Mouse (Mus musculus): Measurements from ENCODE around the gene Dnajc3. TPM values are rescaled to one million over a fixed set of nuclear protein-coding genes. Genes with fewer than 3 reads are reported as not detected.

The Dnajc3 gene
- polyA plus RNA-seq, 1 experiment from 2014 or later: 29.3 TPM

DNA sequence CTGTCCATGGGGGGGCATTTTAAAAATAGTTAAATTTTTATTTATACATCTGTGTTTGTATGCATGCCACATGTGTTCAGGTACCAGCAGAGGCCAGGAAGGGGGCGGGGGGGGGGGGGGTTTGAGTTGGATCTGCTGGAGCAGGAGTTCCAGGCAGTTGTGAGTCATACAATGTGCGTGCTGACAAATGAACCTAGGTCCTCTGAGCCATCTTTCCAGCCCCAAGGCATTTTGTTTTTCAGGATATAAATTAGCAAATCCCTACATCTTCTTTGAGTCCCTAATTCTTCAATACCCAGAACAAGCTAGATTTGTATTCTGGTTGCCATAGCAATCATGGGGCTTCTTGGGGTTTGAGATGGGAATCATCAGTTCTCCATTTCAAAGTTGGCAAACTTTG, 6.6 kb upstream of the Dnajc3 start:
- no peak for DNase-seq
- H3K9ac ChIP-seq: no peak overlapping the region
- no peaks in the 10 kb centered on the region for H3K36me3 ChIP-seq
- peaks cover 13% of the 10 kb centered on the region; the same call in 1 of the 2 replicates for H3K4me1 ChIP-seq (replicated peaks)
- H3K27ac ChIP-seq: no peak overlapping the region
- no peak overlapping the region for H3K4me3 ChIP-seq (replicated peaks)
- no peak overlapping the region for H3K4me2 ChIP-seq
- no peak for ATAC-seq (ENCODE audit: low read depth)
- peaks cover 19% of the 10 kb centered on the region for H3K27me3 ChIP-seq
- no peaks in the 10 kb centered on the region for H3K9me3 ChIP-seq (replicated peaks)
- WGBS (ENCODE audit: insufficient replicate concordance): 53% methylated on average over 1 of the region's 2 CpGs

DNA sequence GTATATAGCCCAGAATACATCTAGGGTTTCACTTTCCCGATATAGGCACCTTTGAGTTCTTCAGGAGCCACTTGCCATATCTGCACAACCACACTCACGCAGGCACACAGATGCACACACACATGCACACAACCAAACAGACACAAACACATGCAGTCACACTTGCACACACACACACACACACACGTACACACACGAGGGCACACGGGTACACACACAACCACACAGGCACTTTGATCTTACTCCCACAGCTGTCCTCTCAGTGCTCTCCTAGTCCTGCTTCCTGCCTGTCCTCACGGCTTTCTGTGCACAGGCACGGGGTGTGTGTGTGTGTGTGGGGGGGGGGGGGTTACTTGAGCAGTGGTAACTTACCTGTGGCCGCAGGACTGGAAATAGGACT, 4.8 kb upstream of the Dnajc3 start:
- Histone ChIP-seq H3K36me3 (no peaks in the 10 kb centered on the region), H3K9me3 (replicated peaks) (no peaks in the 10 kb centered on the region), H3K27me3 (0 out of 2 replicates have a peak, but pooled peaks cover 5% of the 10 kb centered on the region), H3K4me2 (no peak overlapping the region), H3K4me1 (replicated peaks) (peaks cover 24% of the 10 kb centered on the region), H3K27ac (no peak overlapping the region), H3K4me3 (replicated peaks) (no peak overlapping the region), H3K9ac (no peak overlapping the region)
- WGBS (ENCODE audit: insufficient replicate concordance): 66% methylated on average over 8 of the region's 8 CpGs
- DNase-seq (no peak), ATAC-seq (ENCODE audit: low read depth) (no peak)

DNA sequence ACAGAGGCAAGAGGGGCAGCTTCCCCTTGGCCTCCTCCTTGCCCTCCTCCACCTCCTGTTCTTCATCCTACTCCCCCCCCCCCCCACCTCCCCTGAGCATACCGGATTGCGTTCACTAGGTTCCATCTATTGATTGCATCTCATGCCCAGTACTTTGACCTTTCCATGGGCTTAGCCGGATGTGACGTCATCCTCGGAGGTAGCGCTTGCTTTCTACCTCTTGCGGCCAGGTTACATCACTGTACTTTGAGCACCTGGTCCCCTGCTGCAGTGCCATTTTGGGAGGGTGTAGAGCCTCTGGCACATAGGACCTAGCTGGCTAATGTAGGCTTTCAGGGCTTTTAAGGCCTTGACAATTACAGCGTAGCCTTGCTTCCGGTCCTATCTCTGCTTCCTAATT, 3.1 kb upstream of the Dnajc3 start:
- H3K4me1 ChIP-seq (replicated peaks): peaks cover 37% of the 10 kb centered on the region
- H3K4me2 ChIP-seq: no peak overlapping the region
- no peaks in the 10 kb centered on the region for H3K9me3 ChIP-seq (replicated peaks)
- DNase-seq (no peak), ATAC-seq (ENCODE audit: low read depth) (no peak)
- H3K36me3 ChIP-seq: no peaks in the 10 kb centered on the region
- no peak overlapping the region for H3K4me3 ChIP-seq (replicated peaks)
- WGBS (ENCODE audit: insufficient replicate concordance): 79% methylated on average over 9 of the region's 9 CpGs
- 0 out of 2 replicates have a peak, but pooled peaks cover 5% of the 10 kb centered on the region for H3K27me3 ChIP-seq
- H3K27ac ChIP-seq: no peak overlapping the region
- no peak overlapping the region for H3K9ac ChIP-seq

DNA sequence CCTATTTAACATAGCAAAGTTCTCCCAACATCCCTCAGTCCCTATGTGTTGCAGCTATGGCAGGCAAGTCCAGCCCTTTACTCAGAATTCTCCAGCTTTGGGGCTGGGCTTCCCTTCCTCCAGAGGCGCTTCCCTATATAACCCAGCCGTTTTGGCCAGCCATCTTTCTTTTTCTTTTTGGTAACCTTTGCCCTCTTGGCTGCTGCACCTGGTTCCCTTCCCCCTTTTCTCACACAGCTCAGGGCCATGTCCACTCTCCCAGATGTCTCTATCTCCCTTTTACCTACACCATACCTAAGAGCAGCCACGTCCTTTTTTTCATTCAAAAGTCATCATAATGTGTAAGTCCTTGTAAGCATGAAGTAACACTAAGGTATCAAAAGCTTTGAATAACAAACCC, 1.5 kb upstream of the Dnajc3 start:
- Histone ChIP-seq H3K9ac (no peak overlapping the region), H3K36me3 (no peaks in the 10 kb centered on the region), H3K4me1 (replicated peaks) (peaks cover 52% of the 10 kb centered on the region), H3K9me3 (replicated peaks) (no peaks in the 10 kb centered on the region), H3K4me3 (replicated peaks) (no peak overlapping the region), H3K27ac (no peak overlapping the region), H3K4me2 (peak overlapping the region; percentile 94), H3K27me3 (0 out of 2 replicates have a peak, but pooled peaks cover 5% of the 10 kb centered on the region)
- DNase-seq (no peak), ATAC-seq (ENCODE audit: low read depth) (no peak)
- 53% methylated on average over 3 of the region's 3 CpGs for WGBS (ENCODE audit: insufficient replicate concordance)

DNA sequence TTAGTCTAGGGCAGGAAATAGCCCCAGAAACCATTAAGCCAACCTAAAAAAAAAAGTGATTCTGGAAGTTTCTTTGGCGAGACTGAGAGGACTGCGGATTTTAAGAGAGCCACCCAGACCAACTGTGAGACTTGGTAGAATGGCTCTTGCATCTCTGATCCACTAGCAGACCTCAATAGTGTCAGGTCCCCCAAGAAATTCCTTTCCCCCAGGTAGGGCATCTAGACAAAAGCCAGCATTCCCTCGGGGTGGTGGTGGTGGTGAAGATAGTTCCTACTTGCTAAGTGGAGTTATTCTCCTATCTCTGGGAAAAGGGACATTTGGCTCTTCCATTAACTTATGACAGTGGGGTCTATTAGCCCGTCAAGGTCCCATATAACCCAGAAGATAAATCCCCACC, 824 bp upstream of the Dnajc3 start:
- Histone ChIP-seq H3K27me3 (no peaks in the 10 kb centered on the region), H3K9ac (peak overlapping the region; percentile 84), H3K27ac (peak overlapping the region; percentile 84), H3K4me3 (replicated peaks) (peak overlapping the region; percentile 98), H3K4me1 (replicated peaks) (peaks cover 56% of the 10 kb centered on the region), H3K9me3 (replicated peaks) (no peaks in the 10 kb centered on the region), H3K4me2 (peak overlapping the region; percentile 94), H3K36me3 (no peaks in the 10 kb centered on the region)
- ATAC-seq (ENCODE audit: low read depth): no peak
- 29% methylated on average over 4 of the region's 4 CpGs for WGBS (ENCODE audit: insufficient replicate concordance)
- DNase-seq: no peak

DNA sequence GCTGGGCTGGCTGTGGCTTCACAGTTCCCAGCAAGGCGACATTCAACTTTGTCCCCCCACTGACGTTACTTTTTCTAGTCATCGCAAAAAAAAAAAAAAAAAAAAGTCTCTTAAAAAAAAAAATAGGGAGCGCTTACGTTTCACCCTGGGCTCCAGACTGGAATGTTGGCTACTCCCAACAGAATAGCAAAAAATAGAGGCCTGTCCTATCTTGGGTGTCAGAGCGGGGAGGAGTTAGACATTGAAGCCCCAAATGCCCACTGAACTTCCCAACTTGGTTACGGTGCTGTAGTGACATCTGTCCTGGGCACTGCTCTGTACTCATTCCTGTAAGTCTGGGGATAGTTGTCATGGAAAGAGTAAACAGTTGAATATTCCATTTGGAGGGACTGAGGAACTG, 775 bp downstream of the Dnajc3 start:
- ATAC-seq (ENCODE audit: low read depth) (no peak), DNase-seq (no peak)
- WGBS (ENCODE audit: insufficient replicate concordance): 2% methylated on average over 7 of the region's 7 CpGs
- H3K9me3 ChIP-seq (replicated peaks): no peaks in the 10 kb centered on the region
- H3K9ac ChIP-seq: peak overlapping the region; percentile 99
- peaks cover 62% of the 10 kb centered on the region for H3K4me1 ChIP-seq (replicated peaks)
- H3K27me3 ChIP-seq: no peaks in the 10 kb centered on the region
- H3K27ac ChIP-seq: peak overlapping the region; percentile 91
- H3K4me2 ChIP-seq: peak overlapping the region; percentile 92
- no peaks in the 10 kb centered on the region for H3K36me3 ChIP-seq
- peak overlapping the region; percentile 98 for H3K4me3 ChIP-seq (replicated peaks)

DNA sequence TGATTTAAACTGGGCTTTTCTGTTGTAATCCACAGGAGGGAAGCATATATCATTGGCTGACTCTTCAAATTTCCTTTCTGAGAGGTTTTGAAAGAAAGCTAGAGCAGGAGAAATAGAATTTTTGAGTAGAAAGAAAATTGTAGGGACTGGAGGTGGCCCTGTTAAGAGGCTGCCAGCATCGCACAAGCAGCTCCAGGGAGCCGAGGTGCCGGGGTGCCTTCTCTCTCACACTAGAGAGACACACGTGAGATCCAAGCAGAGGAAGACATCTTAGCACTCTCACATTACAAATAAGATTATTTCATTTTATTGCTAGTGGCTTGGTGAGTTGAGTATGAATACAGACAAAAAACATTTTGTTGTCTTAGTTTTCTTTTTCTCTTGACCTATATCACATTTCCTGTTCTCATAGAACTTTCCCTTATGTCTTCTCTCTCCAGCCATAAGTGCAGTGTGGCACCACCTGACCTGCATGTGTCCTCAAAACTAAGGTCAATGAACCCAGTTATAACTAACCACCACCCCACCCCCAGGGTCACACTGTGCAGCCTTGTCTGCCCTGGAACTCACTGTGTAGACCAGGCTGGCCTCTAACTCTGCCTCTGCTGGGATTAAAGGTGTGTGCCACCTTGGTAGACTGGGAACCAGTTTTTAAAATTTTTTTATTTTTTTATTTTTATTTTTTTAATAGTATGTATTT, 3.2 kb downstream of the Dnajc3 start:
- ATAC-seq (ENCODE audit: low read depth): no peak
- H3K4me1 ChIP-seq (replicated peaks): peaks cover 61% of the 10 kb centered on the region
- 79% methylated on average over 4 of the region's 4 CpGs for WGBS (ENCODE audit: insufficient replicate concordance)
- no peak overlapping the region for H3K4me2 ChIP-seq
- no peak for DNase-seq
- H3K27me3 ChIP-seq: no peaks in the 10 kb centered on the region
- no peaks in the 10 kb centered on the region for H3K9me3 ChIP-seq (replicated peaks)
- H3K36me3 ChIP-seq: no peaks in the 10 kb centered on the region
- H3K4me3 ChIP-seq (replicated peaks): no peak overlapping the region
- no peak overlapping the region; the same call in 1 of the 2 replicates for H3K27ac ChIP-seq
- no peak overlapping the region for H3K9ac ChIP-seq

DNA sequence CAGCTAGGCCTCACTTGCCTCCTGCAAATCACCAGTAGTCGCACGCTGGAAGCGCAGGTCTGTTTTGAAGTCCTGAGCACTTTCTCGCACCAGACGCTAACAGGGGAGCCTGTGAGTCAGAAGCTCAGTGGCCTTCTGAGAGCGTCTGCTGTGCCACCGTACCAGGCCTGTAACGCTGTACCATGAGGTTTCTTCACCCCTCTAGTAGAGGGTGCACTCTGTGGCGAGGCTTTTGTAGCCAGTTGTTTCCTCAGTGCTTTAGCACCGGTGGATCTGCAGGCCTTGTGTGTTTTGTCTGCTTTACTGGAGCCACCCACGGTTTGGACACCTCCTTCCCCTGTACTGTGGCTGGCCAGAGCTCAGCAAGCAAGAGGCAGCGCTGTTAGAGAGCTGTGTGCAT, 4.3 kb downstream of the Dnajc3 start:
- 72% methylated on average over 12 of the region's 12 CpGs for WGBS (ENCODE audit: insufficient replicate concordance)
- Histone ChIP-seq H3K4me3 (replicated peaks) (no peak overlapping the region), H3K4me2 (no peak overlapping the region), H3K36me3 (no peaks in the 10 kb centered on the region), H3K9ac (no peak overlapping the region), H3K27me3 (no peaks in the 10 kb centered on the region), H3K4me1 (replicated peaks) (peaks cover 54% of the 10 kb centered on the region), H3K27ac (no peak overlapping the region), H3K9me3 (replicated peaks) (no peaks in the 10 kb centered on the region)
- DNase-seq: no peak
- no peak for ATAC-seq (ENCODE audit: low read depth)

DNA sequence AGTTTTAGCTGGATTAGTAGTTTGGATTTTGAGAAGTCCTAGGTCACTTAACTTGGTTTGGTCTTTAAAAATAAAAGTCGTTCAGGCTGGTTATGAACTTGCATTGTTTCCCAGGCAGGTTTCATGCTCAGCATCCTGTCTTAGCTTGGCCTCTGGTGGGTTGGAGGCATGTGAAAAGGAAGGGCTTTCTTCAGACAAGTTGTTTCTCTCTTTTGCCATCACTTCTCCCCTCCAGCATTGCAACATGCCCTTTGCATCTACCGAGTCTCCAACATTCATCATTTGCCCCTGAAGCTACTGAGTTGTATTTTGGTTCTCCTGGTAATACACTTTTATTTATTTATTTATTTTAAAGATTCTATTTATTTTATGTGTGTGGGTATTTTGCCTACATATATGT, 6.9 kb downstream of the Dnajc3 start:
- H3K9ac ChIP-seq: no peak overlapping the region
- peaks cover 41% of the 10 kb centered on the region for H3K4me1 ChIP-seq (replicated peaks)
- H3K4me3 ChIP-seq (replicated peaks): no peak overlapping the region
- no peaks in the 10 kb centered on the region for H3K9me3 ChIP-seq (replicated peaks)
- no peaks in the 10 kb centered on the region for H3K27me3 ChIP-seq
- ATAC-seq (ENCODE audit: low read depth) (no peak), DNase-seq (no peak)
- H3K27ac ChIP-seq: no peak overlapping the region
- WGBS (ENCODE audit: insufficient replicate concordance): 62% methylated on average over 2 of the region's 2 CpGs
- no peaks in the 10 kb centered on the region for H3K36me3 ChIP-seq
- no peak overlapping the region for H3K4me2 ChIP-seq

DNA sequence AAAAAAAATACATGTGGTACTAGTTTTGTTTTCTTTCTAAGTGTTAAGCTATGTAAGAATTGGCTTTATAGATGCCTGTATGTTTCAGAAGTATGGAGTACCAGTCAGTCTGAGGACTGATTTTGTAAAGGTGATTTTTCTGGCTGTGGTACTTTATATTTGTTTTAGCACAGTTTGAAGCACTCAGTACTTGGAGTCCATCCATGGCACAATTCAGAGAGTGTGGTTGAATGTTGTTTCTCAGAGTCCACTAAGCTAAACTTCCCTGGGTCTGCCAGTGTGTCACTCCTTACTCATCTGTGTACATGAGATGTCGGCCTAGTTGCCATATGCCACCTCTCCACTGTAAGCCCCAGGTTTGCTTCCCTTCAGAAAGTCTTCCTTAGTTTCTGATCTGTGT, 11.1 kb downstream of the Dnajc3 start:
- no peak overlapping the region for H3K9ac ChIP-seq
- WGBS (ENCODE audit: insufficient replicate concordance): 80% methylated on average over 1 of the region's 1 CpGs
- H3K27me3 ChIP-seq: no peaks in the 10 kb centered on the region
- no peak for DNase-seq
- H3K9me3 ChIP-seq (replicated peaks): no peaks in the 10 kb centered on the region
- H3K36me3 ChIP-seq: peaks cover 8% of the 10 kb centered on the region
- H3K27ac ChIP-seq: no peak overlapping the region
- no peak overlapping the region for H3K4me3 ChIP-seq (replicated peaks)
- ATAC-seq (ENCODE audit: low read depth): no peak
- no peak overlapping the region for H3K4me2 ChIP-seq
- peaks cover 17% of the 10 kb centered on the region for H3K4me1 ChIP-seq (replicated peaks)

DNA sequence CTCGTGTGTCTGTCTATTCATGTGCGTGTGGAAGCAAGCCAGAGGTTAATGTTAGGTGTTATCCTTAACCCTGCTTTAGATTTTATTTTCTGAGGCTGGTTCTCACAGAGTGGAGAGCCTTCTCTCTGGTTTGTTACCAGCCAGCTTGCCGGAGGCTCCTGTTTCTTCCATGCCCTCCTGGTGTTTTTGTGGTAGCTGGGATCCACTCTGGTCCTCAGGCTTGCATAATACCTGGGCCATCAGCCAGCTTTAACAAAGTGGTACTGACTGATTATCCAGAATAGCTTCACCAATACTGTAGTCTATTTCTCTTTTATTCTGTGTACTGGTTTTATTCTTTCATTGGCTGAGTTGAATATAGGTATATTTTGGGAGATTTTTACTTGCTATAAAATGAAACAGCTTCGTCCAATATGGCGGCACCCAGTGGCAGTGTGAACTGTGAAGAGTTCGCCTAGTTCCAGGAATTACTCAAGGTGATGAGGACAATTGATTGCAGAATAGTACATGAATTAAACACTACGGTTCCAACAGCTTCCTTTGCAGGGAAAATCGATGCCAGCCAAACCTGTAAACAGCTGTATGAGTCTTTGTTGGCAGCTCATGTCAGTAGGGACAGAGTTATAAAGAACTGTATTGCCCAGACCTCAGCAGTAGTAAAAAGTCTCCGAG, 14.3 kb downstream of the Dnajc3 start:
- ATAC-seq (ENCODE audit: low read depth) (no peak), DNase-seq (no peak)
- Histone ChIP-seq H3K36me3 (peaks cover 27% of the 10 kb centered on the region), H3K9ac (no peak overlapping the region), H3K4me2 (no peak overlapping the region), H3K27ac (no peak overlapping the region), H3K4me1 (replicated peaks) (0 out of 2 replicates have a peak, but pooled peaks cover 6% of the 10 kb centered on the region), H3K4me3 (replicated peaks) (no peak overlapping the region), H3K27me3 (no peaks in the 10 kb centered on the region), H3K9me3 (replicated peaks) (no peaks in the 10 kb centered on the region)
- WGBS (ENCODE audit: insufficient replicate concordance): 84% methylated on average over 9 of the region's 9 CpGs

DNA sequence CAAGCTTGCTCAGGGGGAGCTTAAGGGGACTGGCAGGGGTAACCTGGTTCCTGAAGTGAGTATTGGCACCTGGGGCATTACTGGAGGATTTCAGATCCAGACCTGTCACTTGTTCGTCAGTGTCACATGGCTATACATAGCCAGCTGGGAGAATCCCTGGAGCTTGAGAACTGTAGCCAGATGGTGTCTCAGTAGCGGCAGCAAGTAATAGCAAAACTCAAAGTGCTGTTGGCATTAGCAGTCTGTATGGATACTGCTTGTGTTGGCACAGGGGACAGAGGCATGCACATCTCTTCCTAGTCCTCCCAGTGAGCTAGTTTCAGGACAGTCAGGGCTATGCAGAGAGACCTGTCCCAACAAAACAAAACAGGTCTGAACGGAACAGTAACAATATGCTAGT, 20.2 kb downstream of the Dnajc3 start:
- Histone ChIP-seq H3K4me3 (replicated peaks) (no peak overlapping the region), H3K27ac (no peak overlapping the region), H3K27me3 (no peaks in the 10 kb centered on the region), H3K4me2 (no peak overlapping the region), H3K9ac (no peak overlapping the region), H3K4me1 (replicated peaks) (no peaks in the 10 kb centered on the region), H3K36me3 (peaks cover 72% of the 10 kb centered on the region), H3K9me3 (replicated peaks) (no peaks in the 10 kb centered on the region)
- ATAC-seq (ENCODE audit: low read depth) (no peak), DNase-seq (no peak)
- WGBS (ENCODE audit: insufficient replicate concordance): 86% methylated on average over 3 of the region's 3 CpGs
